Mouse (Mus musculus) kidney, adult 11 months (tissue): ENCODE results near the gene Grid2ip.

ENCODE experiments used
- DNase-seq: peaks from one replicate; pipeline ENCODE4 v3.0.0; 2022

The Grid2ip gene

GRCm38 (mm10) chr5:143356686-143357388 is at the start of gene Grid2ip:
Grid2ip (plus strand) TSS chr5:143357338.
- no peak for DNase-seq

DNA sequence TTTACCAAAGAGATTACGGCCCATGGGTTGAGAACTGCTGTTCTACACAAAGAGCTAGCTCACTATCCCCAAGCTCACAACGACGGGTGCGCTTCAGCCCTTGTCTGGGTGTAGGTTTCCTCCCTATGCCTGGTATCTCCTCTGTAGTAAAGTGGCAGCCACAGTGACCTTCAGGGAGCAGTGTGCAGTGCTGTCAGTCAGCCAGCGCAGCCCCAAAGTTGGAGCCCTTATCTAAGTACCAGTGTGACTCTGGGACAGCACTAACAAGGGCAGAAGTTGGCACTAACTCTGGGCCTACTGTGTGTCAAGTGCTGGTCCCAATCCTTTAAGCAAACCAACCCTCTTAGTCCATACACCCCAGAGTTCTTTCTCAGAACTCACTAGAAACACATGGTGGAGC is 48.3 kb upstream of the Grid2ip start:
- DNase-seq, result no peak

DNA sequence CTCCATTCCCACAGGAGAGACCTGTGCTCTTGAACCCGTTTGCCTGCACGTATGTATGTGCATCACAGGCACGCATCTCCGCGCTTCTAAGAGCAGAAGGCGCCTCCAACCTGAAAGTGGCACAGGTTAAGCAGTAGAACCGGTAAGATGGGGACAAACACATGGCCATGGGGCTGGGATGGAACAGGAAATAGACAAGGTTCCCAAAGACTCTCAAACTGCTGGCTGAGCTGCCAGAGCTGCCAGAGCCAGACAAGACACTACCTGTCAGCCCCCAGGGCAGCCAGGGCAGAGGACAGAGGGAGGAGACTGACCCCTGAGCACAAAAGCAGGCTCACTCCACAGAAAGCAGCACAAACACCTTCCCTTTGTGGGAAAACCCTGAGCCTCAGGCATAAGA is 47.2 kb upstream of the Grid2ip start:
- no peak for DNase-seq

DNA sequence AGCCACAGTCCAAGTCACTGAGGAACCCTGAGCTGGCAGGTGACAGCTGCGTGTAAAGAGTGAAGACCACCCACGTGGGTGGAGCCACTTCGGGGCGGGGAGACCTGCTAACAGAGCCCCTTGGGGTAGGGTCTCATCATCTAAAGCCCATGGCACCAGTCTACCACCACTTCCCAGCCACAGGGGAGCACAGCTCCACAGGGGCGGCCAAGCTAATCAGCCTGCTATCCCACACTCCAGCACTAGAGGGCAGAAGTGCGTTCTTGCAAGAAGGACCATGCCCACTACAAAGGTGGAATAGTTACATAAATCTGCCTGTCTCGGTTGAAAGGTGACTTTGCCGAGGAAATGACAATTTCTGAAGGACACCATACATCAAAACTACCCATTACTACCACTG is 45.3 kb upstream of the Grid2ip start:
- DNase-seq, result peak; percentile 80

DNA sequence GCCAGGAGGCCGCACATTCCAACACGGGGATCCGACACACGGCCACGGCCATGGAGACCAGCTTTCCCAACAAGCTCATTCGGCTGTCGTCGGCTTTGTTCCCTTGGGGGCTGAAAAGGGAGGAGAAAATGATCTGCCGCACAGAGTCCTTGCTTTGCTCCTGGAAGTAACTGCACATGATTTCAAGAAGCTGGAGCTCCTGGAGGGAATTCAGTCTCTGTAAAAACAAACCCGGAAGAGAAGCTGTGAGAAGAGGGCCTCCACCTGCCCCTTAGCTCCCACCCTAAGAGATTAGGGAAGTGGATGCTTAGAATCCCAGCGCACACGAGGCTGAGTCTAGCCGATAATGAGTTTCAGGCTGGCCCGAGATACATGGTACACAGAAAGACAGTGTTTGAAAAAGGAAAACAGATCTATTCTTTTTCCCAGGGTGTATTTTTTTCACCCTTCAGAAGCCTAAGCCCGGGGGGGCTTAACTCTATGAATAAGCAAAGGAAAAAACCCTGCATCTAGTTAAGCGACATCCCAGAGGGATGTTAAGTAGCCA is 42.9 kb upstream of the Grid2ip start:
- no peak for DNase-seq

- peak; percentile 81 for DNase-seq
Measured at GRCm38 (mm10) chr5:143314730-143315513, 42.2 kb upstream of the Grid2ip start, which contains the start of gene E130309D02Rik. E130309D02Rik (minus strand) TSS chr5:143315360.

DNA sequence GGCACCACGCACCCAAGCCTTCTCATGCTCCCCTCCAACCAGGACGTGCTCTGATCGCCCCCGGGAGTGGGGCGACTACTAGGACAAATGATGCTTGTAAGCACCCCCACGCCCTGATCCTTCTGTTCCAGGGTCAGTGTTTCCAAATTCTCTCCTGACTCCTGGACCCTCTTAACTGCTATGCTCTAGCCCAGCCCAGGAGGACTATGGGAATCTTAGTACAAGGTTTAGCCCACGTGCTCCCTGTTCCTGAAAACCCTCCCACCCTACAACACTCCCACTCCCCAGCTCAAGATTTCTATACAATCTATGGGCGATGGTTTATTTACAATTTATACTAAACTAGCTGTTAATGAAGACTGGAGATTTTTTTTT is 41.6 kb upstream of the Grid2ip start:
- no peak for DNase-seq

DNA sequence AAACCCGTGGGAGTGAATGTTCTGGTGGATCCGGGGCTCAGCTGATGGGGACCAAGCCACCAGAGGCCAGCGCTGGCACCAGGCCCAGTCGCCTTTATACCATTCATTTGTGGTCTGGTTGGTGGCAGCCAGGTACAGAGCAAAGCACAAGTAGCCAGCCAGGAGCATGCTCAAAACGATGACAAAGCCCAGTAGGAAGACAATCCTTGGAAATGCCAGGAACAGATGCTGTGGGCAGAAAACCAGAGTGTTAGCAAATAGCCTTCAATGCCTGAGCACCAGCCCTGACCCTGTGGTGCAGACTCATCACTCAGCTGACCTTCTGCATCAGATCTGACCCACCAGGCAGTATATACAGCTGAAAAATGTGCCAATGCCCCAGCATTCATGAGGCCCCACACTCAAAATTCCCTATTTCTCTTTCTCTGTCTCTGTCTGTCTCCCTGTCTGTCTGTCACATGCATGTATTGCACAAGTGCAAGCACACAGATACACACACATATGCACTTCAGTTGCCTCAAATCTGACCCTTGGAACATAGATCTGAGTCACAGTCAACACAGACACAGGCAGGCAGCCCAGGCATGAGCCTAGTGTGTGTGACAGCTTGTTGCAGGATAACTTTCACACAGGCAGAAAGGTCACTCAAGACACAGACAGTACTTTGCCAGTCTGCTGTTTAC is 40.4 kb upstream of the Grid2ip start:
- DNase-seq, result no peak

GRCm38 (mm10) chr5:143317288-143317610 is 39.9 kb upstream of the Grid2ip start:
- peak; percentile 60 for DNase-seq

GRCm38 (mm10) chr5:143328690-143329495 is 28.2 kb upstream of the Grid2ip start, which contains the start of gene Zdhhc4:
Zdhhc4 (minus strand) TSS chr5:143329256.
- peak; percentile 75 for DNase-seq

DNA sequence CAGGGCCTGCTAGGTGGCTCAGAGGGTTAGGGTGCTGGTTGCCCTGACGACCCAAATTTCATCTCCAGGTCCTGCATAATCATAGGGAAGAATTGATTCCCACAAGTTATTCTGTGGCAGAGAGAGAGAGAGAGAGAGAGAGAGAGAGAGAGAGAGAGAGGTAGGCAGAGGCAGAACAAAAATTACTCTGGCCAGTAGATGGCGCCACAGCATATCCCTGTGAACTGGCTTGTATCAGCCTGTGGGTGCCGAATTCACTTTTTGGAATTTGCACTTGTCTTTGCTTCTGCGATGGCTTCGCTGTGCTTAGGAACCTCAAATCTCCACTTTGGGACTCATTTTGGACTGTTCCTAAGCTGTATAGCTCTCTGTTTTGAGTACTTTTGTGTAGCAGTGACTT is 23.3 kb upstream of the Grid2ip start:
- peak; percentile 45 for DNase-seq

DNA sequence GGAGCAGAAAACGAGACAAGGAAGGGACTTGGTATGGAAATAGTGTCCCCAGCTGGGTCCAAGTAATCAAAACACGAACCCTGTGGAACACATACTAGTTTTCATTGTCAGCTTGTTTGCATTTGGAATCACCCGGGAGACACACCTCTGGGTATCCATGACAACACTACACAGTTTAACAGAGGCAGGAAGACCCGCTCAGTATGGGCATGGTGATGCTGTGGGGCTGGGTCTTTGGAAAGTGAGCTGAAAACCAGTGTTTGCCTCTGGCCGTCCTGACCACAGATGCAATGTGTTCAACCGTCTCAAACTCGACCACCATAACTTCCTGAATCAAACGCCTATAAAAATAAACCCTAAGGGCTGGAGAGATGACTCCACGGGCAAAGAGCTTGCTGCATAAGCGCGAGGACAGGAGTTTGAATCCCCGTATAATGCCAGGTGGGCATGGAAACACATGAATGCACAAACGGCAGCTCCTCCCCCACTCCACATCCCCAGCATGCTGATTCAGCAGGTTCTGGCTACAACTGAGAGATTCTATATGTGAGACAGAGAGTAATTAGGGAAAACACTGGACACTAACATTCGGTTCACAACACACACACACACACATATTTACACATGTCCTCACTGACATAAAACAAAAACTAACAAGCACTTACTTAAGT is 22.6 kb upstream of the Grid2ip start:
- DNase-seq, result no peak

DNA sequence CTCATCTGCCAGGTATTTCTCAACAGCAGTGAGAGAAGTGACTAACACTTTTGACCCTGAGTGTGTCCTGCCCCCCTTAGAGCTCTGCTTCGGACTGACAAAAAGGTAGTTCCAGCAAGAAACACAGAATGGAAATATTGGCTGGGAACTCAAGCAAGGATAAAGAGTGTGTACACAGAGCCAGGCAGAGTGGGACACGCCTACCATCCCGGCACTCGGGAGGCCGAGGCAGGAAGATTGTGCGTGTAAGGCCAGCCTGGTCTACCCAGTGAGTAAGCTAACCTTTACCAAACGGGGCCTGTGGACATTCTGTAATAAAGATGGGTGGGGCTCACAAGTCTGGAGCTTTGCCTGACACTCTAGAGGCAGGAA is 22.1 kb upstream of the Grid2ip start:
- DNase-seq, result no peak

DNA sequence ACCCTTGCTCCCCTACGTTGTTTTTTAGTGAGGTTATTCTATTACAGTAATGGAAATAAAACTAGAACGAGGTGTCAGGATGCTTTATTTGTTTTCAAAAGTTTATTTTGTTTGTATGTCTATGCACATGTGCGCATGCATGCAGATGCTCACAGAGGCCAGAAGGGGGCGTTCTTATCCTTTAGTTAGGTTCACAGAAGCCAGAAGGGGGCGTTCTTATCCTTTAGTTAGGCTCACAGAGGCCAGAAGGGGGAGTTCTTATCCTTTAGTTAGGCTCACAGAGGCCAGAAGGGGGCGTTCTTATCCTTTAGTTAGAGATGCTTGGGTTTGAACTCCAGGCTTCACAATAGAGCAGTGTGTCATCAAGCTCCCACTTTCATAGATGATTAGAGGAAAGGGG is 20.6 kb upstream of the Grid2ip start:
- DNase-seq, result no peak

DNA sequence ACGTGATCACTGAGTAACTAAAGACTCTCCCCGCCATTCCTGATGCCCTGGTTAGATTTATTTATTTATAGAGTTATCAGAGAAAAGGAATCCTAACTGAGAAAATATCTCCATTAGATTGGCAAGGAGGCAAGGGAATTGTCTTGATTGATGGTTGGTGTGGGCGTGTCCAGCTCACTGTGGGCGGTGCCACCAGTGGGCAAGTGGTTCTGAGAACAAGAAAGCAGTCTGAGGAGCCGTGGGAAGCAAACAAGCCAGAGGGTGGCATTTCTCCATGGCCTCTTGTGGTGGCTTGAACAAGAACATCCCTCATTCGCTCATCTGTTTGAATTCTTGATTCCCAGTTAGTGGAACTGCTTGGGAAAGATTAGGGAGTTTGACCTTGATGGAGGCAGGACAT is 17.5 kb upstream of the Grid2ip start:
- no peak for DNase-seq

GRCm38 (mm10) chr5:143346367-143346766 is 10.8 kb upstream of the Grid2ip start:
- peak; percentile 66 for DNase-seq

GRCm38 (mm10) chr5:143356017-143356416 is 1.1 kb upstream of the Grid2ip start:
- no peak for DNase-seq

- DNase-seq, result no peak
Measured at GRCm38 (mm10) chr5:143357564-143357963, 426 bp downstream of the Grid2ip start.

- DNase-seq, result no peak
Measured at GRCm38 (mm10) chr5:143359263-143359662, 2.1 kb downstream of the Grid2ip start.

- DNase-seq, result no peak
Measured at GRCm38 (mm10) chr5:143360000-143360399, 2.9 kb downstream of the Grid2ip start.

DNA sequence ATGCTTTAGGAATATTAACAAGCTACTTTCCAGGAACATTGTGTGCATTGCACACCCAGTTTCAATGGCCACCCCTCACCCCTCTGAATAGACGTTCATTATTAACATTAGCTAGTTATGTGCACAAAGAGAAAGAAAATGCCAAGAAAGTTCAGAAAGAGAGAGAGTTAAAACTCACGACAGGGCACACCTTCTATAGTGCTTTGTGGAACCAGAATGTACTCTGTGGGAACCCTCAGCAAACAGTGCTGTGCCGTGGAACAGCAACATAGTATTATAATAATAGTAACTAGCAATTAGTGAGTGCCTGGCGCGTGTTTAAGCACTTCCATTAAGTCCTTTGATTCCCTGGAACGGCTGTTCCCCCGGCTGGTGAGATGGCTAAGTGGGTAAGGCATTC is 4.3 kb downstream of the Grid2ip start:
- DNase-seq, result no peak
